Mouse (Mus musculus): Measurements from ENCODE around the gene Arhgap35. TPM values are rescaled to one million over a fixed set of nuclear protein-coding genes. Genes with fewer than 3 reads are reported as not detected.

Arhgap35 gene
- 1 to 10 TPM; 2.7 to 3.3 TPM for total RNA-seq (2023)

DNA sequence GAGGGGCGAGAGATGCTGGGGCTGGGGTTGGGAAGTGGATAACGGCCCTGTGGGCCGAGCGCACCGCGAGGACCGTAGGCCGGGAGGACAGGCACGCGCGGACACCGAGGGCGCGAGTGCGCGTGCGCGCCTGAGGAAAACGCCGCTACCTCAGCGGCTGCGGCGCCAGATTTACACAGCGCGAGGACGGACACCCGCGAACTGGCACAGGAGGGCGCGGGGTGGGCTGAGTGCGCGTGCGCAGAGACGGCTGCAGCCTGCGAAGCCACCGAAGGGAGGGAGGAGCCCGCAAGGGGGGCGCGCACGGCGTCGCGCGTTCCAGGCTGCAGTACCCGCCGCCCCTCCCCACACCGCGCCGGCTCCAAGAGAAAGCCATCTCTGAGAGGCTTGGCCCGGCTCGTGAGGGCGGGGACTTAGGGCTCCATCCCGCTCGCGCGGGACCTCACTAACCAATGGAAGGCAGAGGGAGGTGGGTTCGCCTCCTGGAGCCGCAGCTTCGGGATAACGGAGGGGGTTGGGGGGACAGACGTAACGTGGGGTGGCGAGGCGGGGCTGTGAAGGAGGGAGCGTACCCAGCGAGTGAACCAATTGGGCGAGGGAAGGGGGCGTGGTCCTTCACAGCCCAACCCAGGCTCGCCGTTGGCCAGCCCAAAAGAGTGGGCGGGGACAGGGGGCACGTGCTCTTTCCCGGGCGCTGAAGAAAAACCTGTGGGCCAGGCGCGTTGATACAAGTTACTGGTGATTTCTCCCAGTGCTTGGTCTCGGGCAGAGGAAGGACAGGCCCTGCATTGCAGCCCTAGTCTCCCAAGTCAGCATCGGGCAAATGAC is at the start of gene Arhgap35:
Arhgap35 (minus strand) TSS at position 106 of the 828 bp plus-strand sequence.

DNA sequence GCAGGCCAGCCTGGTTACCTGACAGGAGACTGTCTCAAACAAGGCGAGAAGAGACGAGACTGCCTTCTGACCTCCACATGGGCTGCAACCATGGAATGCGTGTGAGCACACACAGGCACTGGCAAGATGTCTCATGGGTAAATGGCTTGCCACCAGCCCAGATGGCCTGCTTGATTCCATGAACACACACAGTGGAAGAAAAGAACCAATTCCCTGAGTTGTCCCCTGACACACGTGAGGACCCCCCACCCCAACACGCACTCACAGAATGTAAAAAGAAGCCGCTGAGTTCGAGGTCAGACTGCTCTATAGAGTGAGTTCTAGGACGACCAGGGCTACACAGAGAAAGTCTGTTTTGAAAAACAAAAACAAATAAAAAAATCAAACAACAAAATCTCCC is 137.2 kb downstream of the Arhgap35 start, which contains the start of gene Npas1:
Npas1 (minus strand) TSS at position 101 of the 400 bp plus-strand sequence.

DNA sequence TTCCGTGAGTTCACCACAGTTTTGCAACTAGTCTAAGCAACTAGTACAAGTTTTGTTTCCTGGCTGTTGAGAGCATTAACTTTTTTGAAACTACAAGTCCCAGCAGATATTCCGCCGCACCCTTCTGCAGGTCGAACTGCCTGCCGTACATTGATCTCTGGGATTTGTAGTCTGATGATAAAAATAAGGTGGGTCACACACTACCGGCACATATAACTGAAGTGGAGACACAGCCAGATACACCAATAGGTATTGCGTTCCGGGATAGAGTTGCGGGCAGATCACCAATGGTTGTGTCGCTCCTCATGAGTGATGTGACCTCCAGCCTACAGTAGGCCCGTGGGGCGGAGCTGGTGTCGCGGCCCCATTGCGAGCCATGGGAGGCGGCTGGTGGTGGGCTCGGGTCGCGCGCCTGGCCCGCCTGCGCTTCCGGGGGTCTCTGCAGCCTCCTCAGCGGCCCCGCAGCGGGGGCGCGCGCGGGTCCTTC is 162.2 kb downstream of the Arhgap35 start, which contains the start of gene Tmem160:
Tmem160 (plus strand) TSS at position 193 of the 487 bp plus-strand sequence.

Other genes with a start within 250 kb of the Arhgap35 start
- 10 to 100 TPM; 56.1 to 57.2 TPM for gene Sae1, start 227.2 kb downstream of the Arhgap35 start, total RNA-seq (2023)
- gene Zc3h4, start 214.1 kb downstream of the Arhgap35 start, total RNA-seq (2023): 10 to 100 TPM; 58.3 to 67.7 TPM
- 10 to 100 TPM; 22.0 to 30.5 TPM for gene Tmem160, start 162.2 kb downstream of the Arhgap35 start, total RNA-seq (2023)
- gene Npas1, start 137.3 kb downstream of the Arhgap35 start, total RNA-seq (2023): not detected
- not detected for gene Ceacam15, start 60.7 kb upstream of the Arhgap35 start, total RNA-seq (2023)
- gene Ceacam9, start 106.9 kb upstream of the Arhgap35 start, total RNA-seq (2023): not detected
- gene Ap2s1, start 123.4 kb upstream of the Arhgap35 start, total RNA-seq (2023): 100 to 1,000 TPM; 145 to 151 TPM
- 10 to 100 TPM; 42.6 to 47.9 TPM for gene Slc1a5, start 166.3 kb upstream of the Arhgap35 start, total RNA-seq (2023)
- 10 to 100 TPM; 75.2 to 78.0 TPM for gene Strn4, start 200.9 kb upstream of the Arhgap35 start, total RNA-seq (2023)
- 10 to 100 TPM; 12.4 to 13.8 TPM for gene Fkrp, start 201.7 kb upstream of the Arhgap35 start, total RNA-seq (2023)
- 10 to 100 TPM; 43.2 to 52.6 TPM for gene Prkd2, start 227.9 kb upstream of the Arhgap35 start, total RNA-seq (2023)